Mouse (Mus musculus): ENCODE data around the gene Rrp8. TPM values are rescaled to one million over a fixed set of nuclear protein-coding genes. Genes with fewer than 3 reads are reported as not detected.

Rrp8 gene
- total and polyA plus RNA-seq, 2 experiments from 2014 or later, result 14.5 to 18.9 TPM

- Histone ChIP-seq H3K4me3 (ENCODE audit: low read length) (no peak overlapping the region), H3K27ac (no peak overlapping the region), H3K4me2 (ENCODE audit: low read depth, low read length) (no peak overlapping the region), H3K9ac (replicated peaks; ENCODE audit: low read length) (no peak overlapping the region), H3K4me1 (ENCODE audit: insufficient read depth, low read length) (0 out of 2 replicates have a peak, but pooled peaks cover 5% of the 10 kb centered on the region), H3K27me3 (ENCODE audit: insufficient read depth, low read length) (no peaks in the 10 kb centered on the region), H3K36me3 (ENCODE audit: insufficient read depth, low read length) (peaks cover 24% of the 10 kb centered on the region; the same call in 1 of the 2 replicates), H3K9me3 (ENCODE audit: low read length) (no peaks in the 10 kb centered on the region)
- ATAC-seq, result no peak
- WGBS, result 85% methylated on average over 8 of the region's 8 CpGs
- no peak for TF ChIP-seq CTCF (IDR thresholded peaks at IDR 0.05; ENCODE audit: low read depth)
- DNase-seq (ENCODE audit: low spot score), result no peak
Measured at GRCm38 (mm10) chr7:105734826-105735225, 2.4 kb downstream of the Rrp8 start.

- no peak overlapping the region for H3K9ac ChIP-seq (replicated peaks; ENCODE audit: low read length)
- H3K27me3 ChIP-seq (ENCODE audit: insufficient read depth, low read length), result no peaks in the 10 kb centered on the region
- H3K4me1 ChIP-seq (ENCODE audit: insufficient read depth, low read length), result 0 out of 2 replicates have a peak, but pooled peaks cover 5% of the 10 kb centered on the region
- no peak overlapping the region for H3K4me3 ChIP-seq (ENCODE audit: low read length)
- ATAC-seq (no peak), DNase-seq (ENCODE audit: low spot score) (no peak)
- H3K9me3 ChIP-seq (ENCODE audit: low read length), result no peaks in the 10 kb centered on the region
- WGBS, result 95% methylated on average over 11 of the region's 11 CpGs
- H3K27ac ChIP-seq, result no peak overlapping the region
- H3K36me3 ChIP-seq (ENCODE audit: insufficient read depth, low read length), result peaks cover 24% of the 10 kb centered on the region; the same call in 1 of the 2 replicates
- no peak overlapping the region for H3K4me2 ChIP-seq (ENCODE audit: low read depth, low read length)
- TF ChIP-seq CTCF (IDR thresholded peaks at IDR 0.05; ENCODE audit: low read depth), result no peak
Measured at GRCm38 (mm10) chr7:105733836-105734235, 3.3 kb downstream of the Rrp8 start.

GRCm38 (mm10) chr7:105728701-105729428 is 8.3 kb downstream of the Rrp8 start:
- ATAC-seq (0 out of 2 replicates have a peak, but pooled peaks have one; percentile 31), DNase-seq (ENCODE audit: low spot score) (peak; percentile 23)
- WGBS, result 26% methylated on average over 6 of the region's 6 CpGs

GRCm38 (mm10) chr7:105726980-105727325 is 10.2 kb downstream of the Rrp8 start:
- 89% methylated on average over 4 of the region's 4 CpGs for WGBS
- no peak for ATAC-seq
- no peaks in the 10 kb centered on the region for H3K27me3 ChIP-seq (ENCODE audit: insufficient read depth, low read length)
- H3K4me3 ChIP-seq (ENCODE audit: low read length), result no peak overlapping the region
- no peak overlapping the region for H3K9ac ChIP-seq (replicated peaks; ENCODE audit: low read length)
- H3K36me3 ChIP-seq (ENCODE audit: insufficient read depth, low read length), result peaks cover 5% of the 10 kb centered on the region; the same call in 1 of the 2 replicates
- DNase-seq (ENCODE audit: low spot score), result no peak
- H3K4me2 ChIP-seq (ENCODE audit: low read depth, low read length), result no peak overlapping the region
- peak overlapping the region; percentile 51; the same call in 1 of the 2 replicates for H3K27ac ChIP-seq
- H3K4me1 ChIP-seq (ENCODE audit: insufficient read depth, low read length), result no peaks in the 10 kb centered on the region
- TF ChIP-seq CTCF (IDR thresholded peaks at IDR 0.05; ENCODE audit: low read depth), result no peak
- no peaks in the 10 kb centered on the region for H3K9me3 ChIP-seq (ENCODE audit: low read length)

More at GRCm38 (mm10) chr7:105728701-105729428, 8.3 kb downstream of the Rrp8 start:
- no peak overlapping the region for H3K9ac ChIP-seq (replicated peaks; ENCODE audit: low read length)
- H3K4me3 ChIP-seq (ENCODE audit: low read length), result no peak overlapping the region
- H3K9me3 ChIP-seq (ENCODE audit: low read length), result no peaks in the 10 kb centered on the region
- H3K36me3 ChIP-seq (ENCODE audit: insufficient read depth, low read length), result peaks cover 19% of the 10 kb centered on the region; the same call in 1 of the 2 replicates
- no peak overlapping the region for H3K4me2 ChIP-seq (ENCODE audit: low read depth, low read length)
- no peaks in the 10 kb centered on the region for H3K4me1 ChIP-seq (ENCODE audit: insufficient read depth, low read length)
- H3K27me3 ChIP-seq (ENCODE audit: insufficient read depth, low read length), result no peaks in the 10 kb centered on the region
- peak overlapping the region; percentile 49; the same call in 1 of the 2 replicates for H3K27ac ChIP-seq
- TF ChIP-seq CTCF (IDR thresholded peaks at IDR 0.05; ENCODE audit: low read depth), result no peak; the same call in 1 of the 2 replicates

GRCm38 (mm10) chr7:105726144-105726979 is 10.8 kb downstream of the Rrp8 start:
- no peak overlapping the region for H3K4me2 ChIP-seq (ENCODE audit: low read depth, low read length)
- H3K27me3 ChIP-seq (ENCODE audit: insufficient read depth, low read length), result no peaks in the 10 kb centered on the region
- ATAC-seq (peak; percentile 90), DNase-seq (ENCODE audit: low spot score) (peak; percentile 86)
- H3K9me3 ChIP-seq (ENCODE audit: low read length), result no peaks in the 10 kb centered on the region
- no peaks in the 10 kb centered on the region for H3K4me1 ChIP-seq (ENCODE audit: insufficient read depth, low read length)
- 0 out of 2 replicates have a peak, but pooled peaks cover 5% of the 10 kb centered on the region for H3K36me3 ChIP-seq (ENCODE audit: insufficient read depth, low read length)
- 79% methylated on average over 4 of the region's 4 CpGs for WGBS
- no peak overlapping the region for H3K9ac ChIP-seq (replicated peaks; ENCODE audit: low read length)
- H3K27ac ChIP-seq, result peak overlapping the region; percentile 51; the same call in 1 of the 2 replicates
- H3K4me3 ChIP-seq (ENCODE audit: low read length), result no peak overlapping the region
- TF ChIP-seq CTCF (IDR thresholded peaks at IDR 0.05; ENCODE audit: low read depth), result peak; percentile 92

GRCm38 (mm10) chr7:105721916-105722315 is 15.3 kb downstream of the Rrp8 start:
- Histone ChIP-seq H3K4me3 (ENCODE audit: low read length) (no peak overlapping the region), H3K27me3 (ENCODE audit: insufficient read depth, low read length) (no peaks in the 10 kb centered on the region), H3K4me2 (ENCODE audit: low read depth, low read length) (no peak overlapping the region), H3K9ac (replicated peaks; ENCODE audit: low read length) (no peak overlapping the region), H3K27ac (no peak overlapping the region), H3K4me1 (ENCODE audit: insufficient read depth, low read length) (no peaks in the 10 kb centered on the region), H3K36me3 (ENCODE audit: insufficient read depth, low read length) (no peaks in the 10 kb centered on the region), H3K9me3 (ENCODE audit: low read length) (no peaks in the 10 kb centered on the region)
- TF ChIP-seq CTCF (IDR thresholded peaks at IDR 0.05; ENCODE audit: low read depth), result no peak
- no peak for ATAC-seq
- DNase-seq (ENCODE audit: low spot score), result no peak
- 80% methylated on average over 2 of the region's 2 CpGs for WGBS
